In the genomic region with DNA sequence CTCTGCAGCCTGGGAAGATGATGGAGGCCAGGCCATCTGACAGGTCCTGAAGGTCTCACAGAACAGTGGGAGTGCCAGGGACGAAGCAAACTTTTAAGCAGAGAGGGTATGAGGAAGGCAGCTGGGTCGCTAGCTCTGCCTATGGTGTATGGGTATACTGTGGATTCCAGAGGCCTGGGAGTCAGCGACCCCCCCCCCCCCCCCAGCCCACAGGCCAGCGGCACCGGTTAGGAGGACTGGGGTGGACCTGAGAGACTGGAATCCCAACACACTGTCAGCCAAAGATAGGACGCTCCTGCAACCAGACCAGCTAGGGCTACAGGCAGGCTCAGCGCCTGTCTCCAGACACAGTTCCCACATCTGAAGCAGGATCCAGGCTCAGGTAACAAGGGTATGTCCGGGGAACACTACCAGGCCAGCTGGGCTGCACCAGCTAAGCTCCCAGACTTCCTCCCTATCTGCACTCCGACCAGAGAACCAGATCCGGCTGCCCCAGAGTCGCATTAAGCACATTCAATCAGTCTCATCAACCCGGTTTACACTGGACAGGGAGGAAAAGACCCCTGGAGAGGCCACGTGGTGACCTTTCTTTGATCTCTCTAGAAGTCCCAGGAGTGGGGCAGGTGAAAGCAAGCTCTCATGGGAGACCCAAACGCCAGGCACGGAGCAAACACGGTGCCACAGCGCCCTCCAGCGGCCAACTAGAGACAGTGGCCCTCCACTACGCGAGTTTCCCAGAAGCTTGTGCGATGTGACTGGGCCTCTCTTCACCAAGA, we compare ENCODE assay signal across 8 mouse cellular contexts. TPM values are rescaled to one million over a fixed set of nuclear protein-coding genes. Genes with fewer than 3 reads are reported as not detected.
A peak's percentile ranks its signal among the peaks of the same experiment; 100 is the strongest.
DNase-seq lines count a peak whose midpoint lies in the region; ATAC-seq lines count a peak whose summit lies in the region.

No protein-coding gene starts in this region.

- H3K4me2 ChIP-seq in intestine, embryonic 16.5 days (ENCODE audit: low read depth, low read length), result peak overlapping the region; percentile 44

- peaks cover 23% of the 10 kb centered on the region for H3K4me1 ChIP-seq in intestine, embryonic 16.5 days (ENCODE audit: control insufficient read depth, insufficient read depth, low read length)

- H3K9me3 ChIP-seq in intestine, embryonic 16.5 days (ENCODE audit: control insufficient read depth, low read length), result no peaks in the 10 kb centered on the region

- DNase-seq in adrenal gland, adult (ENCODE audit: inconsistent age in 2 of 2, low spot score in 1 of 2), result peak; percentile 84 to 97
- peak; percentile 92 for DNase-seq in embryo, embryonic 10.5 days (ENCODE audit: low spot score)
- DNase-seq in gastrocnemius, postnatal 4 days (ENCODE audit: low spot score in 2 of 2), result peak; percentile 67 to 79
- DNase-seq in left cerebral cortex, postnatal 25 days (ENCODE audit: low spot score in 2 of 2), result peak; percentile 89 to 90
- DNase-seq in mesoderm, embryonic 11.5 days (ENCODE audit: low read depth, low spot score), result peak; percentile 83
- peak; percentile 80 for DNase-seq in right cerebral cortex, postnatal 25 days
- peak; percentile 86 for DNase-seq in urinary bladder, postnatal 25 days (ENCODE audit: low spot score)

- peak overlapping the region; percentile 20 for H3K4me3 ChIP-seq in intestine, embryonic 16.5 days (ENCODE audit: low read length)

- 16% methylated on average over 20 of the region's 21 CpGs for WGBS in intestine, embryonic 16.5 days

- H3K27ac ChIP-seq in intestine, embryonic 16.5 days (ENCODE audit: low read length), result no peak overlapping the region

- peak; percentile 66 for ATAC-seq in intestine, embryonic 16.5 days

- intact Hi-C loops in left cerebral cortex, postnatal 25 days (cut with DNase I), result loop anchor here (1.0 to 10.0 kb wide), 3 partner anchors 92 to 696 kb away; no protein-coding TSS in a partner anchor

- no peaks in the 10 kb centered on the region for H3K36me3 ChIP-seq in intestine, embryonic 16.5 days (ENCODE audit: control insufficient read depth, insufficient read depth, low read length)

- H3K27me3 ChIP-seq in intestine, embryonic 16.5 days (replicated peaks; ENCODE audit: control insufficient read depth, insufficient read depth, low read length), result no peaks in the 10 kb centered on the region

- peak overlapping the region; percentile 50 for H3K9ac ChIP-seq in intestine, embryonic 16.5 days (ENCODE audit: low read depth, low read length)

RNA-seq across cellular contexts. Expression of gene Xxylt1, which starts 10.7 kb away (rescaled TPM):
- total RNA-seq in gastrocnemius, postnatal 4 days (2021), result 10 to 100 TPM; 12.7 to 12.9 TPM
- polyA plus RNA-seq in intestine, embryonic 16.5 days (2015; fragmentation: Nextera tagmentation; extraction: Ambion mirVana), result 4.9 and 10.5 TPM in 2 replicates
- 10 to 100 TPM; 19.0 to 20.9 TPM for total RNA-seq in left cerebral cortex, postnatal 25 days (2021)
